Mouse (Mus musculus): ENCODE measurements around the gene Tfap2b. TPM values are rescaled to one million over a fixed set of nuclear protein-coding genes. Genes with fewer than 3 reads are reported as not detected.

Tfap2b gene
- polyA plus RNA-seq, 1 experiment from 2014 or later: 17.1 TPM

- Histone ChIP-seq H3K36me3 (ENCODE audit: control insufficient read depth, insufficient read depth, low read length) (no peaks in the 10 kb centered on the region), H3K4me3 (ENCODE audit: low read depth, low read length) (no peak overlapping the region), H3K27me3 (ENCODE audit: control insufficient read depth, insufficient read depth, low read length) (peaks cover 79% of the 10 kb centered on the region), H3K9ac (ENCODE audit: low read length) (no peak overlapping the region), H3K4me2 (ENCODE audit: low read depth, low read length, severe bottlenecking) (no peak overlapping the region), H3K4me1 (replicated peaks; ENCODE audit: control insufficient read depth, insufficient read depth, low read length) (no peaks in the 10 kb centered on the region), H3K9me3 (ENCODE audit: control insufficient read depth, low read length) (no peaks in the 10 kb centered on the region), H3K27ac (ENCODE audit: low read depth, low read length) (no peak overlapping the region)
- ATAC-seq (replicated peaks; ENCODE audit: low FRiP score) (0 out of 2 replicates have a peak, but pooled peaks have one; percentile 26), DNase-seq (ENCODE audit: low spot score) (peak; percentile 61)
- 2% methylated on average over 21 of the region's 21 CpGs for WGBS
These were observed 27.9 kb downstream of the Tfap2b start for GRCm38 (mm10) chr1:19236591-19236990.

- WGBS: 2% methylated on average over 9 of the region's 9 CpGs
- Histone ChIP-seq H3K9ac (ENCODE audit: low read length) (no peak overlapping the region), H3K4me1 (replicated peaks; ENCODE audit: control insufficient read depth, insufficient read depth, low read length) (no peaks in the 10 kb centered on the region), H3K9me3 (ENCODE audit: control insufficient read depth, low read length) (no peaks in the 10 kb centered on the region), H3K27me3 (ENCODE audit: control insufficient read depth, insufficient read depth, low read length) (peaks cover 79% of the 10 kb centered on the region), H3K4me3 (ENCODE audit: low read depth, low read length) (no peak overlapping the region), H3K27ac (ENCODE audit: low read depth, low read length) (no peak overlapping the region), H3K4me2 (ENCODE audit: low read depth, low read length, severe bottlenecking) (no peak overlapping the region), H3K36me3 (ENCODE audit: control insufficient read depth, insufficient read depth, low read length) (no peaks in the 10 kb centered on the region)
- ATAC-seq (replicated peaks; ENCODE audit: low FRiP score) (no peak), DNase-seq (ENCODE audit: low spot score) (no peak)
These were observed 28.3 kb downstream of the Tfap2b start for GRCm38 (mm10) chr1:19237061-19237460.

- DNase-seq (ENCODE audit: low spot score): no peak
- WGBS: 9% methylated on average over 8 of the region's 8 CpGs
- H3K4me2 ChIP-seq (ENCODE audit: low read depth, low read length, severe bottlenecking): no peak overlapping the region
- ATAC-seq (replicated peaks; ENCODE audit: low FRiP score): no peak
- no peak overlapping the region for H3K27ac ChIP-seq (ENCODE audit: low read depth, low read length)
- no peaks in the 10 kb centered on the region for H3K9me3 ChIP-seq (ENCODE audit: control insufficient read depth, low read length)
- peaks cover 79% of the 10 kb centered on the region for H3K27me3 ChIP-seq (ENCODE audit: control insufficient read depth, insufficient read depth, low read length)
- no peak overlapping the region for H3K4me3 ChIP-seq (ENCODE audit: low read depth, low read length)
- no peaks in the 10 kb centered on the region for H3K4me1 ChIP-seq (replicated peaks; ENCODE audit: control insufficient read depth, insufficient read depth, low read length)
- H3K9ac ChIP-seq (ENCODE audit: low read length): no peak overlapping the region
- no peaks in the 10 kb centered on the region for H3K36me3 ChIP-seq (ENCODE audit: control insufficient read depth, insufficient read depth, low read length)
These were observed 29.2 kb downstream of the Tfap2b start for GRCm38 (mm10) chr1:19237721-19238410.

DNA sequence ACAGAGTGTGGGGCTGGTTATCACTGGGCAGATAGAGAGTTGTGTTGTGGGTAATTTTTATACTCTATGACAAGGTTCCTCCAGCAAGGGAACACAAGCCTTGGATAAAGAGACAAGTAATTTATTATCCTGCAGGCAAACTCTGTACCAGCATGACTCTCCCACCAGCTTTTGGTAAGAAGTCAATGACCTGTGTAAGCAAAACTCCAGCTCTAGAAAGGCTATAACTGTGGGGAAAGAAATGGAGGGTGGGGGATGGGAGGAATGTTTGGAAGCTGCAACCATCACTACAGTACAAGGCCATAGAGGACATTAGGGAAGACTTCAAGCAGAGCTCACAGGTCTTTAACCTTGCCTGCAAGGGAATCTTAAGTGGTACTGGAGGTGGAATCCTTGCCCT lies 31.3 kb downstream of the Tfap2b start:
- H3K9ac ChIP-seq (ENCODE audit: low read length): no peak overlapping the region
- DNase-seq (ENCODE audit: low spot score) (no peak), ATAC-seq (replicated peaks; ENCODE audit: low FRiP score) (no peak)
- peaks cover under 1% of the 10 kb centered on the region; the same call in 1 of the 2 replicates for H3K4me1 ChIP-seq (replicated peaks; ENCODE audit: control insufficient read depth, insufficient read depth, low read length)
- H3K4me3 ChIP-seq (ENCODE audit: low read depth, low read length): no peak overlapping the region
- no peak overlapping the region for H3K4me2 ChIP-seq (ENCODE audit: low read depth, low read length, severe bottlenecking)
- peaks cover 79% of the 10 kb centered on the region for H3K27me3 ChIP-seq (ENCODE audit: control insufficient read depth, insufficient read depth, low read length)
- no peaks in the 10 kb centered on the region for H3K36me3 ChIP-seq (ENCODE audit: control insufficient read depth, insufficient read depth, low read length)
- H3K9me3 ChIP-seq (ENCODE audit: control insufficient read depth, low read length): no peaks in the 10 kb centered on the region
- no peak overlapping the region for H3K27ac ChIP-seq (ENCODE audit: low read depth, low read length)

DNA sequence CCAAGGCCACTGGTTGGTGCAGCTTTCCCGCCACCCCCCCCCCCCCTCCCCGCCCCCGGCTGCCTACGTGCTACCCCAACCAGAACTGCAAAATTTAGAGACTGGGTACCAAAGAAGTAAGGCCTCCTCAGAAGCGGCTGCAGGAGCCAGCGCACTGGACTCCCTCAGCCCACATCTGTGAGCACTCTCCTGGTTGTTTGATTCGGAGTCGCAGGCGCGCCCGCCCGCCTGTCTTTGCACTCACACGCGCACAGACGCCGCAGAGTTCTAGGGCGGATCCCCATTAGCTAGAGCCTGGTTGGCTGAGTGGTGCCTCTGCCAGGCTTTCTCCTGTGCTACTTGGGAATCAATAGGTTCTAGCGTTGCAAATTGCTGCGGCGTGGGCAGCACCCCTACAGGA lies 32.6 kb downstream of the Tfap2b start:
- Histone ChIP-seq H3K27me3 (ENCODE audit: control insufficient read depth, insufficient read depth, low read length) (peaks cover 67% of the 10 kb centered on the region), H3K27ac (ENCODE audit: low read depth, low read length) (no peak overlapping the region), H3K36me3 (ENCODE audit: control insufficient read depth, insufficient read depth, low read length) (no peaks in the 10 kb centered on the region), H3K9me3 (ENCODE audit: control insufficient read depth, low read length) (no peaks in the 10 kb centered on the region), H3K4me3 (ENCODE audit: low read depth, low read length) (0 out of 2 replicates have a peak overlapping the region, but pooled peaks have one; percentile 1), H3K9ac (ENCODE audit: low read length) (no peak overlapping the region), H3K4me1 (replicated peaks; ENCODE audit: control insufficient read depth, insufficient read depth, low read length) (peaks cover 4% of the 10 kb centered on the region; the same call in 1 of the 2 replicates), H3K4me2 (ENCODE audit: low read depth, low read length, severe bottlenecking) (peak overlapping the region; percentile 15; the same call in 1 of the 2 replicates)
- DNase-seq (ENCODE audit: low spot score) (peak; percentile 70), ATAC-seq (replicated peaks; ENCODE audit: low FRiP score) (peak; percentile 57)
- 2% methylated on average over 18 of the region's 20 CpGs for WGBS

DNA sequence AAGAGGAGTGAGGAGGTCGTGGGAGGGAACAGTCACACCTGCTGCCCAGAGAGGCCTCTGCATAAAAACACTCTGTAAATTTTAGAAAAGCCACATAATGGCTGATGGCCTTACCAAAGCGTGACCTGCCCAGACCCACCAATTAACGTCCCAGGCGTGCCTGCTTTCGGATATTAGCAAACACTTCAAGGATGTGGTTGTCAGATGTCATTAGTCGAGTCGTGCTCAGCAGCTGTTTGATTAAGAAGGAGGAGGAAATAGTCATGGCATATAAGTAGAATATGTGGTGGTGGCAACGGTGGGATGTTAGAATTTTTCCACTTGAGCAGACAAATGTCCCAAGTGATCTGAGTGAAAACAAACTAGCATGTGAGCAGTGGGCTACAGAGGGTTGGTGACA lies 33.3 kb downstream of the Tfap2b start:
- Histone ChIP-seq H3K4me1 (replicated peaks; ENCODE audit: control insufficient read depth, insufficient read depth, low read length) (peaks cover 4% of the 10 kb centered on the region; the same call in 1 of the 2 replicates), H3K4me3 (ENCODE audit: low read depth, low read length) (no peak overlapping the region), H3K9me3 (ENCODE audit: control insufficient read depth, low read length) (no peaks in the 10 kb centered on the region), H3K4me2 (ENCODE audit: low read depth, low read length, severe bottlenecking) (no peak overlapping the region), H3K27me3 (ENCODE audit: control insufficient read depth, insufficient read depth, low read length) (peaks cover 60% of the 10 kb centered on the region), H3K36me3 (ENCODE audit: control insufficient read depth, insufficient read depth, low read length) (no peaks in the 10 kb centered on the region), H3K27ac (ENCODE audit: low read depth, low read length) (no peak overlapping the region), H3K9ac (ENCODE audit: low read length) (no peak overlapping the region)
- 2% methylated on average over 8 of the region's 8 CpGs for WGBS
- no peak for DNase-seq (ENCODE audit: low spot score)
- no peak for ATAC-seq (replicated peaks; ENCODE audit: low FRiP score)

DNA sequence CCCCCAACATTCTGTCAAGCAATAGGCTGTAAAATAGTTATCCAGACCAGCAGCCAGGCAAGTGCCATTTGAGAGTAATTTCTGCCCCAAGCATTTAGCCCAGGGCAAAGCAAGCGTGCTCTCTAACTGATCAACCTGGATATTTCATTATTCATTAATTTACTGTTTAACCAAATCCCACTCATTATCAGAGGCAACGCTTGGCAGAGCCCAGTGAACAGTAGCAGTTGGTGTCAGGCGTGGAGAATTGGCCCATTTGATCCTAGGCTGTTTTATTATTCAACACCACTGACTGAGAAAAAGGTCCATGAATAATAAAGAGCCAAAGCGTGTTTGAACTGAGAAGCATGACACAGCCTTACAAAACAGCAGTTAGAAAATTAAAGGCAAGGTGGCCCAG lies 36.3 kb downstream of the Tfap2b start:
- DNase-seq (ENCODE audit: low spot score) (no peak), ATAC-seq (replicated peaks; ENCODE audit: low FRiP score) (peak; percentile 37)
- no peaks in the 10 kb centered on the region for H3K9me3 ChIP-seq (ENCODE audit: control insufficient read depth, low read length)
- no peaks in the 10 kb centered on the region for H3K36me3 ChIP-seq (ENCODE audit: control insufficient read depth, insufficient read depth, low read length)
- H3K4me3 ChIP-seq (ENCODE audit: low read depth, low read length): no peak overlapping the region
- H3K9ac ChIP-seq (ENCODE audit: low read length): no peak overlapping the region
- peaks cover 4% of the 10 kb centered on the region; the same call in 1 of the 2 replicates for H3K4me1 ChIP-seq (replicated peaks; ENCODE audit: control insufficient read depth, insufficient read depth, low read length)
- H3K27me3 ChIP-seq (ENCODE audit: control insufficient read depth, insufficient read depth, low read length): peaks cover 38% of the 10 kb centered on the region
- H3K27ac ChIP-seq (ENCODE audit: low read depth, low read length): no peak overlapping the region
- 14% methylated on average over 4 of the region's 4 CpGs for WGBS
- no peak overlapping the region for H3K4me2 ChIP-seq (ENCODE audit: low read depth, low read length, severe bottlenecking)

GRCm38 (mm10) chr1:19251286-19251685 lies 42.6 kb downstream of the Tfap2b start:
- Histone ChIP-seq H3K4me3 (ENCODE audit: low read depth, low read length) (no peak overlapping the region), H3K4me1 (replicated peaks; ENCODE audit: control insufficient read depth, insufficient read depth, low read length) (no peaks in the 10 kb centered on the region), H3K27me3 (ENCODE audit: control insufficient read depth, insufficient read depth, low read length) (no peaks in the 10 kb centered on the region), H3K4me2 (ENCODE audit: low read depth, low read length, severe bottlenecking) (no peak overlapping the region), H3K36me3 (ENCODE audit: control insufficient read depth, insufficient read depth, low read length) (no peaks in the 10 kb centered on the region), H3K27ac (ENCODE audit: low read depth, low read length) (no peak overlapping the region), H3K9me3 (ENCODE audit: control insufficient read depth, low read length) (no peaks in the 10 kb centered on the region), H3K9ac (ENCODE audit: low read length) (no peak overlapping the region)
- ATAC-seq (replicated peaks; ENCODE audit: low FRiP score) (no peak; the same call in 1 of the 2 replicates), DNase-seq (ENCODE audit: low spot score) (no peak)
- WGBS: 37% methylated on average over 6 of the region's 6 CpGs

DNA sequence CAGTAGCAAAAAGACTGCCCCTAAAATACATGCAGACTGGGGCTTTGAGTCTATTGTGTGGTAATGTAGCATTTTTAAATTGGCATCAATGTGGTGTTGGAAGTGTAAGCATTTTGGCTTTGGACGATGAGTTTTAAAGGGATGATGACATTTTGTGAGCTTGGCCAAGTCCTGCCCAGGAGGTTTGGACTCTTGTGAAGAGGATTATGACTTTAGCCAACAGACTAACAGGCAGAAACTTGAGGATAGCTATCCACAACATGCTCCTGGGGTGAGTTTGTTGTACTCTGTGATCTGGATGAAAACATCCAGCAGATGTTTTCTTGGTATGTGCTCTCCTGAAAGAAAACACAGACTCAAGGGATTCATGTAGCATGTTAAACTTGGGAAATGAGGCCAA lies 60.9 kb downstream of the Tfap2b start:
- DNase-seq (ENCODE audit: low spot score) (no peak), ATAC-seq (replicated peaks; ENCODE audit: low FRiP score) (no peak)
- Histone ChIP-seq H3K4me2 (ENCODE audit: low read depth, low read length, severe bottlenecking) (no peak overlapping the region), H3K4me3 (ENCODE audit: low read depth, low read length) (no peak overlapping the region), H3K36me3 (ENCODE audit: control insufficient read depth, insufficient read depth, low read length) (no peaks in the 10 kb centered on the region), H3K27ac (ENCODE audit: low read depth, low read length) (no peak overlapping the region), H3K27me3 (ENCODE audit: control insufficient read depth, insufficient read depth, low read length) (no peaks in the 10 kb centered on the region), H3K9me3 (ENCODE audit: control insufficient read depth, low read length) (no peaks in the 10 kb centered on the region), H3K9ac (ENCODE audit: low read length) (no peak overlapping the region), H3K4me1 (replicated peaks; ENCODE audit: control insufficient read depth, insufficient read depth, low read length) (no peaks in the 10 kb centered on the region)
- 88% methylated on average over 1 of the region's 1 CpGs for WGBS
